Mouse (Mus musculus) liver, embryonic 16.5 days (tissue): ENCODE results near the gene Scly. TPM values are rescaled to one million over a fixed set of nuclear protein-coding genes. Genes with fewer than 3 reads are reported as not detected.

Experiments
- ATAC-seq: fragments of 200-750 bp; cut with Nextera tagmentation; 2 replicates; pipeline ENCODE4 v1.8.0; 2017; ENCODE audit warnings: low read depth, mild to moderate bottlenecking, moderate number of reproducible peaks, moderate library complexity
- H3K27ac ChIP-seq: fragments of 300-500 bp; sonication (generic); 2 replicates; pipeline ENCODE4 v1.5.1; 2014; ENCODE audit warnings: mild to moderate bottlenecking, low read length
- H3K27me3 ChIP-seq: fragments of 300-500 bp; sonication (generic); 2 replicates; pipeline ENCODE4 v1.6.1; 2014; ENCODE audit warnings: low read depth, low read length, mixed read lengths; ENCODE audit not compliant: control insufficient read depth, insufficient read depth
- H3K36me3 ChIP-seq: fragments of 300-500 bp; sonication (generic); 2 replicates; pipeline ENCODE4 v1.6.1; 2014; ENCODE audit warnings: mild to moderate bottlenecking; ENCODE audit not compliant: control insufficient read depth, insufficient read depth
- H3K4me1 ChIP-seq: fragments of 300-500 bp; sonication (generic); 2 replicates; pipeline ENCODE4 v1.6.1; 2014; ENCODE audit warnings: low read depth, low read length, mixed read lengths; ENCODE audit not compliant: control insufficient read depth
- H3K4me2 ChIP-seq: fragments of 300-500 bp; sonication (generic); 2 replicates; pipeline ENCODE4 v1.6.1; 2014; ENCODE audit warnings: low read depth, low read length, mixed read lengths
- H3K4me3 ChIP-seq: fragments of 300-500 bp; sonication (generic); 2 replicates; pipeline ENCODE4 v1.5.1; 2014; ENCODE audit warnings: low read depth, mild to moderate bottlenecking, low read length
- H3K9ac ChIP-seq: fragments of 300-500 bp; sonication (generic); 2 replicates; pipeline ENCODE4 v1.6.1; 2014; ENCODE audit warnings: low read depth, low read length
- H3K9me3 ChIP-seq: fragments of 300-500 bp; sonication (generic); replicated peaks from 2 replicates; pipeline ENCODE4 v1.6.1; 2016; ENCODE audit warnings: low read length; ENCODE audit not compliant: control insufficient read depth
- WGBS: fragments of 180-500 bp; shearing (Covaris S2); extraction: QIAGEN DNeasy Blood & Tissue Kit; methylation state at CpG from one replicate; pipeline ENCODE4 v1.1.7; 2014; ENCODE audit not compliant: insufficient replicate concordance; 5-methylcytosine and 5-hydroxymethylcytosine counted together
- polyA plus RNA-seq: library from polyadenylated mRNA; unstranded; fragments of >200 nt; fragmentation: Nextera tagmentation; extraction: Ambion mirVana; gene quantifications from 2 replicates; pipeline ENCODE4 v1.2.1, GENCODE M21; 2015

Scly gene
- polyA plus RNA-seq, 1 experiment from 2014 or later: 33.4 TPM

- 68% methylated on average over 5 of the region's 5 CpGs for WGBS
- Histone ChIP-seq H3K27ac (no peak overlapping the region), H3K4me1 (no peaks in the 10 kb centered on the region), H3K36me3 (peaks cover 32% of the 10 kb centered on the region), H3K4me3 (no peak overlapping the region), H3K27me3 (no peaks in the 10 kb centered on the region), H3K9me3 (no peaks in the 10 kb centered on the region), H3K9ac (no peak overlapping the region), H3K4me2 (no peak overlapping the region)
- no peak for ATAC-seq
Observed at GRCm38 (mm10) chr1:91313251-91313650, 15.1 kb downstream of the Scly start.

GRCm38 (mm10) chr1:91317656-91318055 is 19.5 kb downstream of the Scly start:
- Histone ChIP-seq H3K4me1 (peaks cover 7% of the 10 kb centered on the region), H3K4me2 (no peak overlapping the region), H3K9me3 (no peaks in the 10 kb centered on the region), H3K4me3 (no peak overlapping the region), H3K36me3 (peaks cover 6% of the 10 kb centered on the region), H3K27ac (no peak overlapping the region), H3K9ac (no peak overlapping the region), H3K27me3 (no peaks in the 10 kb centered on the region)
- WGBS: 78% methylated on average over 6 of the region's 6 CpGs
- no peak for ATAC-seq

- H3K27me3 ChIP-seq: no peaks in the 10 kb centered on the region
- 40% methylated on average over 19 of the region's 19 CpGs for WGBS
- ATAC-seq: peak; percentile 39; the same call in 1 of the 2 replicates
- H3K4me3 ChIP-seq: no peak within 1 kb of the TSS
- no peak within 1 kb of the TSS for H3K4me2 ChIP-seq
- H3K36me3 ChIP-seq: no peaks in the 10 kb centered on the region
- H3K9ac ChIP-seq: no peak within 1 kb of the TSS
- no peaks in the 10 kb centered on the region for H3K9me3 ChIP-seq
- H3K27ac ChIP-seq: no peak within 1 kb of the TSS
- peaks cover 7% of the 10 kb centered on the region for H3K4me1 ChIP-seq
Observed at GRCm38 (mm10) chr1:91321760-91322438, 23.8 kb downstream of the Scly start, which contains the start of gene Espnl. Gene Espnl (plus strand): TSS chr1:91322075.

- no peak overlapping the region for H3K9ac ChIP-seq
- 77% methylated on average over 2 of the region's 2 CpGs for WGBS
- H3K9me3 ChIP-seq: no peaks in the 10 kb centered on the region
- no peak overlapping the region for H3K4me2 ChIP-seq
- peaks cover 7% of the 10 kb centered on the region for H3K4me1 ChIP-seq
- ATAC-seq: no peak
- H3K36me3 ChIP-seq: no peaks in the 10 kb centered on the region
- H3K27ac ChIP-seq: no peak overlapping the region
- no peaks in the 10 kb centered on the region for H3K27me3 ChIP-seq
- no peak overlapping the region for H3K4me3 ChIP-seq
Observed at GRCm38 (mm10) chr1:91324646-91325045, 26.5 kb downstream of the Scly start.

GRCm38 (mm10) chr1:91325488-91326042 is 27.4 kb downstream of the Scly start:
- no peak for ATAC-seq
- Histone ChIP-seq H3K4me3 (no peak overlapping the region), H3K4me2 (no peak overlapping the region), H3K9me3 (no peaks in the 10 kb centered on the region), H3K27me3 (no peaks in the 10 kb centered on the region), H3K4me1 (peaks cover 7% of the 10 kb centered on the region), H3K9ac (no peak overlapping the region), H3K36me3 (no peaks in the 10 kb centered on the region), H3K27ac (no peak overlapping the region)
- WGBS: 39% methylated on average over 4 of the region's 4 CpGs

GRCm38 (mm10) chr1:91332102-91332501 is 34.0 kb downstream of the Scly start:
- ATAC-seq: no peak
- 53% methylated on average over 4 of the region's 4 CpGs for WGBS

GRCm38 (mm10) chr1:91333582-91333981 is 35.4 kb downstream of the Scly start:
- Histone ChIP-seq H3K36me3 (no peaks in the 10 kb centered on the region), H3K4me1 (no peaks in the 10 kb centered on the region), H3K4me2 (no peak overlapping the region), H3K9me3 (no peaks in the 10 kb centered on the region), H3K27ac (no peak overlapping the region), H3K9ac (no peak overlapping the region), H3K27me3 (no peaks in the 10 kb centered on the region), H3K4me3 (no peak overlapping the region)
- ATAC-seq: no peak

More at GRCm38 (mm10) chr1:91332102-91332501, 34.0 kb downstream of the Scly start:
- no peak overlapping the region for H3K4me2 ChIP-seq
- H3K36me3 ChIP-seq: no peaks in the 10 kb centered on the region
- H3K27ac ChIP-seq: no peak overlapping the region
- H3K9ac ChIP-seq: no peak overlapping the region
- H3K4me3 ChIP-seq: no peak overlapping the region
- H3K9me3 ChIP-seq: no peaks in the 10 kb centered on the region
- H3K4me1 ChIP-seq: no peaks in the 10 kb centered on the region
- no peaks in the 10 kb centered on the region for H3K27me3 ChIP-seq

- no peak overlapping the region for H3K4me2 ChIP-seq
- H3K4me3 ChIP-seq: no peak overlapping the region
- H3K9ac ChIP-seq: no peak overlapping the region
- no peaks in the 10 kb centered on the region for H3K9me3 ChIP-seq
- peaks cover 2% of the 10 kb centered on the region; the same call in 1 of the 2 replicates for H3K27me3 ChIP-seq
- no peak for ATAC-seq
- 63% methylated on average over 7 of the region's 7 CpGs for WGBS
- H3K4me1 ChIP-seq: no peaks in the 10 kb centered on the region
- no peak overlapping the region for H3K27ac ChIP-seq
- H3K36me3 ChIP-seq: no peaks in the 10 kb centered on the region
Observed at GRCm38 (mm10) chr1:91337355-91337754, 39.2 kb downstream of the Scly start.

- Histone ChIP-seq H3K27me3 (peaks cover 44% of the 10 kb centered on the region), H3K4me1 (no peaks in the 10 kb centered on the region), H3K4me3 (no peak overlapping the region), H3K4me2 (no peak overlapping the region), H3K27ac (no peak overlapping the region), H3K9ac (no peak overlapping the region), H3K9me3 (no peaks in the 10 kb centered on the region), H3K36me3 (no peaks in the 10 kb centered on the region)
- 68% methylated on average over 3 of the region's 3 CpGs for WGBS
- no peak for ATAC-seq
Observed at GRCm38 (mm10) chr1:91344001-91344400, 45.9 kb downstream of the Scly start.
